Mouse (Mus musculus) CH12.LX (cell line): ENCODE results near the gene Matk. TPM values are rescaled to one million over a fixed set of nuclear protein-coding genes. Genes with fewer than 3 reads are reported as not detected.

Experiments
- DNase-seq: peaks from one replicate; pipeline ENCODE4 v3.0.0-alpha.2; 2013; ENCODE audit errors: extremely low read depth
- H3K27ac ChIP-seq: 2 replicates; pipeline ENCODE4 v1.5.1; 2012; ENCODE audit warnings: low read depth, mild to moderate bottlenecking, control low read depth, moderate library complexity; ENCODE audit not compliant: insufficient read depth
- H3K27me3 ChIP-seq: replicated peaks from 2 replicates; pipeline ENCODE3; 2012; ENCODE audit warnings: inconsistent platforms
- H3K36me3 ChIP-seq, 2 experiments: replicated peaks in 1 of 2; 2 replicates each; pipeline versions ENCODE3 to v1.6.1; 2012; ENCODE audit warnings: inconsistent platforms in 1 of 2, low read length in 1 of 2, mild to moderate bottlenecking in 1 of 2, mixed read lengths in 1 of 2, moderate library complexity in 1 of 2; ENCODE audit not compliant: control insufficient read depth in 1 of 2, insufficient read depth in 1 of 2
- H3K4me1 ChIP-seq, 2 experiments: 2 replicates each; pipeline ENCODE4 v1.6.1; 2012; ENCODE audit warnings: inconsistent platforms in 1 of 2, moderate library complexity in 1 of 2; ENCODE audit not compliant: insufficient read depth in 2 of 2, control insufficient read depth in 1 of 2
- H3K4me2 ChIP-seq: 2 replicates; pipeline ENCODE4 v1.6.1; 2012; ENCODE audit warnings: low read depth, mild to moderate bottlenecking, control low read depth; ENCODE audit not compliant: poor library complexity, insufficient read depth, severe bottlenecking
- H3K4me3 ChIP-seq, 3 experiments: fragments of 150-350 bp in 1 of 3; sonication (generic) in 1 of 3; replicated peaks in 1 of 3; 2 replicates each; pipeline versions ENCODE3 to v1.5.1; 2011 to 2012; ENCODE audit warnings: low read depth in 2 of 3, low read length in 2 of 3, mild to moderate bottlenecking in 2 of 3, moderate library complexity in 2 of 3, control low read depth in 1 of 3, improper control_type of control experiment in 1 of 3, inconsistent platforms in 1 of 3, mixed read lengths in 1 of 3; ENCODE audit not compliant: poor library complexity in 1 of 3
- H3K79me2 ChIP-seq: replicated peaks from 2 replicates; pipeline ENCODE4 v1.6.1; 2012; ENCODE audit warnings: mild to moderate bottlenecking, moderate library complexity; ENCODE audit not compliant: control insufficient read depth, poor library complexity, insufficient read depth, severe bottlenecking; ENCODE audit errors: extremely low read depth
- H3K9ac ChIP-seq: 2 replicates; pipeline ENCODE4 v1.6.1; 2012; ENCODE audit warnings: low read depth, mild to moderate bottlenecking, control low read depth, moderate library complexity; ENCODE audit not compliant: insufficient read depth
- H3K9me3 ChIP-seq: replicated peaks from 2 replicates; pipeline ENCODE3; 2012; ENCODE audit warnings: low read length, inconsistent platforms, mixed read lengths
- CHD1 ChIP-seq: IDR thresholded peaks from 2 replicates; pipeline ENCODE4 v1.6.1; 2012; ENCODE audit warnings: low read depth, low read length, improper control_type of control experiment, inconsistent platforms
- CTCF ChIP-seq, 2 experiments: IDR thresholded peaks in 1 of 2; conservative IDR thresholded peaks in 1 of 2; 2 replicates each; pipeline ENCODE4 v1.5.1; 2011 to 2012; ENCODE audit warnings: low read depth in 2 of 2, low read length in 2 of 2, improper control_type of control experiment in 1 of 2, inconsistent platforms in 1 of 2, mild to moderate bottlenecking in 1 of 2, moderate library complexity in 1 of 2
- ELF1 ChIP-seq: IDR thresholded peaks from 2 replicates; pipeline ENCODE4 v1.6.1; 2014; ENCODE audit warnings: low read depth, mild to moderate bottlenecking, inconsistent platforms, low read length, improper control_type of control experiment
- HCFC1 ChIP-seq: IDR thresholded peaks from 2 replicates; pipeline ENCODE4 v1.6.1; 2012; ENCODE audit warnings: low read depth, mild to moderate bottlenecking, inconsistent platforms, low read length, improper control_type of control experiment
- IRF4 ChIP-seq: IDR thresholded peaks from 2 replicates; pipeline ENCODE4 v1.6.1; 2014; ENCODE audit warnings: low read depth, mild to moderate bottlenecking, inconsistent platforms, low read length, improper control_type of control experiment
- JUN ChIP-seq: IDR thresholded peaks from 2 replicates; pipeline ENCODE4 v1.6.1; 2011; ENCODE audit warnings: low read depth, mild to moderate bottlenecking, low read length, improper control_type of control experiment, moderate library complexity; ENCODE audit not compliant: insufficient read depth
- MAFK ChIP-seq: IDR thresholded peaks from 2 replicates; pipeline ENCODE4 v1.6.1; 2011; ENCODE audit warnings: low read length, improper control_type of control experiment; ENCODE audit not compliant: insufficient replicate concordance
- MAZ ChIP-seq: IDR thresholded peaks from 2 replicates; pipeline ENCODE4 v1.6.1; 2012; ENCODE audit warnings: low read depth, mild to moderate bottlenecking, inconsistent platforms, low read length, improper control_type of control experiment, moderate library complexity
- NRF1 ChIP-seq: IDR thresholded peaks from 2 replicates; pipeline ENCODE4 v1.6.1; 2014; ENCODE audit warnings: low read depth, mild to moderate bottlenecking, inconsistent platforms, low read length, improper control_type of control experiment, moderate library complexity
- POLR2A ChIP-seq: IDR thresholded peaks from 2 replicates; pipeline ENCODE4 v1.6.1; 2011; ENCODE audit warnings: low read depth, mild to moderate bottlenecking, improper control_type of control experiment, low read length
- POLR2AphosphoS2 ChIP-seq: IDR thresholded peaks from 2 replicates; pipeline ENCODE4 v1.6.1; 2011; ENCODE audit warnings: low read depth, low read length, improper control_type of control experiment
- RAD21 ChIP-seq: IDR thresholded peaks from 2 replicates; pipeline ENCODE4 v1.6.1; 2011; ENCODE audit warnings: low read depth, mild to moderate bottlenecking, low read length, improper control_type of control experiment, moderate library complexity
- TBP ChIP-seq: conservative IDR thresholded peaks from 2 replicates; pipeline ENCODE4 v1.6.1; 2011; ENCODE audit warnings: low read depth, low read length, improper control_type of control experiment
- TCF12 ChIP-seq: IDR thresholded peaks from 2 replicates; pipeline ENCODE4 v1.6.1; 2014; ENCODE audit warnings: low read depth, mild to moderate bottlenecking, inconsistent platforms, low read length, improper control_type of control experiment
- UBTF ChIP-seq: IDR thresholded peaks from 2 replicates; pipeline ENCODE4 v1.6.1; 2012; ENCODE audit warnings: low read depth, mild to moderate bottlenecking, inconsistent platforms, low read length, improper control_type of control experiment, moderate library complexity
- USF1 ChIP-seq: IDR thresholded peaks from 2 replicates; pipeline ENCODE4 v1.6.1; 2014; ENCODE audit warnings: low read depth, mild to moderate bottlenecking, inconsistent platforms, low read length, improper control_type of control experiment
- USF2 ChIP-seq: conservative IDR thresholded peaks from 2 replicates; pipeline ENCODE4 v1.6.1; 2011; ENCODE audit warnings: low read depth, low read length, improper control_type of control experiment
- dilution Hi-C: fragments of 300-500 bp; cut with MboI; formaldehyde crosslinking; loops from 2 replicates; pipeline ENCODE4 v1.14.3; 2020; ENCODE audit warnings: low sequenced_read_pairs; ENCODE audit not compliant: extremely low pct_unique_long_range_greater_than_20kb, extremely low pct_ligation_motif_present
- in situ Hi-C: fragments of 300-500 bp; cut with MboI; formaldehyde crosslinking; loops from 3 replicates; pipeline ENCODE4 v1.14.3; 2019; ENCODE audit warnings: low sequenced_read_pairs, low pct_ligation_motif_present, low pct_unique_long_range_greater_than_20kb, mixed read lengths
- polyA plus RNA-seq: library from polyadenylated mRNA; unstranded; fragments of >175 nt; gene quantifications from 2 replicates; pipeline ENCODE4 v1.2.1, GENCODE M21; 2012; ENCODE audit warnings: low read depth; ENCODE audit not compliant: insufficient read length
- total RNA-seq, 2 experiments: library from RNA; depleted of rRNA; stranded (reverse); fragments of 300-350 nt in 1 of 2; fragments of >200 nt in 1 of 2; gene quantifications; 2 replicates each; pipeline ENCODE4 v1.2.3; 2012 to 2014

Matk gene
- 2.9 and 3.9 TPM in 2 replicates for total RNA-seq (2012; rRNA removed)
- 4.9 and 5.2 TPM in 2 replicates for total RNA-seq (2014; rRNA removed)
- 2.1 and 2.5 TPM in 2 replicates for polyA plus RNA-seq

- in situ Hi-C loops = no loop called here
- no peak for TF ChIP-seq USF1
- TF ChIP-seq POLR2A = no peak
- TF ChIP-seq IRF4 = no peak
- no peak for TF ChIP-seq ELF1
- TF ChIP-seq MAZ = no peak
- no peak for TF ChIP-seq TCF12
- TF ChIP-seq POLR2AphosphoS2 = no peak
- no peak for TF ChIP-seq TBP
- TF ChIP-seq MAFK = no peak
- no peak for TF ChIP-seq CHD1
- no peak for TF ChIP-seq USF2
- no peak for TF ChIP-seq UBTF
- TF ChIP-seq JUN = no peak
- TF ChIP-seq CTCF (conservative IDR thresholded peaks at IDR 0.05 in 1 of 2, IDR thresholded peaks at IDR 0.05 in 1 of 2; ENCODE audit: low read depth in 2 of 2, low read length in 2 of 2) = no peak
- TF ChIP-seq HCFC1 = no peak
- TF ChIP-seq NRF1 = no peak
- H3K79me2 ChIP-seq = no peaks in the 10 kb centered on the region
- H3K9ac ChIP-seq = no peak within 1 kb of the TSS
- no peak within 1 kb of the TSS for H3K4me2 ChIP-seq
- H3K4me1 ChIP-seq = peaks cover 11 to 16% of the 10 kb centered on the region in 2 experiments
- dilution Hi-C loops = no loop called here
- H3K27me3 ChIP-seq = no peaks in the 10 kb centered on the region
- no peak for DNase-seq
- H3K27ac ChIP-seq = no peak within 1 kb of the TSS
- no peak within 1 kb of the TSS for H3K4me3 ChIP-seq
- peaks cover 19 to 45% of the 10 kb centered on the region in 2 experiments for H3K36me3 ChIP-seq
- H3K9me3 ChIP-seq = no peaks in the 10 kb centered on the region
Measured at GRCm38 (mm10) chr10:81252424-81253419, at the start of gene Matk. Gene Matk, plus strand, starts transcription at chr10:81252935.

GRCm38 (mm10) chr10:81202978-81203720, 49.6 kb upstream of the Matk start:
- Histone ChIP-seq H3K4me3 (no peak overlapping the region), H3K36me3 (no peaks in the 10 kb centered on the region)
- no peak for DNase-seq
- TF ChIP-seq RAD21 (peak; percentile 11), HCFC1 (no peak)
- TF ChIP-seq, all 38 proteins: peak for 1
- Histone ChIP-seq H3K79me2 (no peaks in the 10 kb centered on the region), H3K4me2 (no peak overlapping the region), H3K9ac (no peak overlapping the region), H3K27ac (no peak overlapping the region), H3K4me1 (peaks cover 27 to 41% of the 10 kb centered on the region in 2 experiments), H3K27me3 (no peaks in the 10 kb centered on the region), H3K9me3 (peaks cover 10% of the 10 kb centered on the region)
- dilution Hi-C loops = no loop called here
- in situ Hi-C loops = loop anchor here (5.0 kb wide), 1 partner anchor 34 kb away; no protein-coding TSS in a partner anchor
